In genomic region chr13:36284097-36284496, GRCm38 (mm10) we compare ENCODE assay signal across 21 mouse cellular contexts.
DNase-seq lines count a peak whose midpoint lies in the region; ATAC-seq and TF ChIP-seq lines count a peak whose summit lies in the region.
"Had no signal": no experiment of that assay in that cellular context is flagged by ENCODE, and none has a peak within 500 bp of the region (broad histone marks: within the 10 kb centered on the region; RNA-seq: fewer than 3 reads in every experiment).

No protein-coding gene starts in this region.

- peaks cover 83% of the 10 kb centered on the region for H3K27me3 ChIP-seq in midbrain, embryonic 10.5 days (ENCODE audit: low read depth, poor library complexity, severe bottlenecking)
- no peaks in the 10 kb centered on the region for H3K27me3 ChIP-seq in midbrain, postnatal 0 days (ENCODE audit: insufficient read depth, low read length)
- H3K27me3 ChIP-seq in forebrain, embryonic 16.5 days (replicated peaks; ENCODE audit: control insufficient read depth, insufficient read depth, low read length) = no peaks in the 10 kb centered on the region
- H3K27me3 ChIP-seq in midbrain, embryonic 13.5 days = peaks cover 64% of the 10 kb centered on the region
- H3K27me3 ChIP-seq: heart, embryonic 13.5 days; limb, embryonic 12.5 days; liver, embryonic 12.5 days; stomach, embryonic 15.5 days had no signal

- ATAC-seq in midbrain, postnatal 0 days (ENCODE audit: low FRiP score) = no peak
- peak; percentile 31 for ATAC-seq in forebrain, embryonic 16.5 days
- no peak for ATAC-seq in midbrain, embryonic 13.5 days
- ATAC-seq in megakaryocyte progenitor cell, adult 5-6 weeks (replicated peaks; ENCODE audit: poor library complexity) = no peak
- ATAC-seq: liver, embryonic 12.5 days had no signal

- H3K4me1 ChIP-seq in midbrain, embryonic 10.5 days = peaks cover 36% of the 10 kb centered on the region
- peaks cover 14% of the 10 kb centered on the region; the same call in 1 of the 2 replicates for H3K4me1 ChIP-seq in midbrain, postnatal 0 days (ENCODE audit: insufficient read depth, low read length)
- peaks cover 16% of the 10 kb centered on the region for H3K4me1 ChIP-seq in forebrain, embryonic 16.5 days (replicated peaks; ENCODE audit: control insufficient read depth, insufficient read depth, low read length)
- H3K4me1 ChIP-seq in midbrain, embryonic 13.5 days (replicated peaks) = peaks cover 40% of the 10 kb centered on the region
- H3K4me1 ChIP-seq: stomach, embryonic 15.5 days had no signal

- TF ChIP-seq CTCF in midbrain, postnatal 0 days (IDR thresholded peaks at IDR 0.05) = no peak

- peak overlapping the region; percentile 74 for H3K27ac ChIP-seq in midbrain, embryonic 10.5 days (replicated peaks)
- H3K27ac ChIP-seq in midbrain, postnatal 0 days (ENCODE audit: low read depth, low read length) = no peak overlapping the region; the same call in 1 of the 2 replicates
- H3K27ac ChIP-seq in forebrain, embryonic 16.5 days (ENCODE audit: low read length) = peak overlapping the region; percentile 78
- peak overlapping the region; percentile 83 for H3K27ac ChIP-seq in midbrain, embryonic 13.5 days
- H3K27ac ChIP-seq: heart, embryonic 13.5 days; limb, embryonic 12.5 days; liver, embryonic 12.5 days; macrophage; stomach, embryonic 15.5 days had no signal

- no peak overlapping the region for H3K9ac ChIP-seq in midbrain, postnatal 0 days (replicated peaks; ENCODE audit: low read length, poor library complexity, severe bottlenecking)
- no peak overlapping the region for H3K9ac ChIP-seq in forebrain, embryonic 16.5 days (replicated peaks; ENCODE audit: low read depth, low read length)
- H3K9ac ChIP-seq in midbrain, embryonic 13.5 days (replicated peaks) = no peak overlapping the region
- H3K9ac ChIP-seq: heart, embryonic 13.5 days; limb, embryonic 12.5 days; liver, embryonic 12.5 days; stomach, embryonic 15.5 days had no signal

- H3K4me3 ChIP-seq in midbrain, embryonic 10.5 days = no peak overlapping the region
- no peak overlapping the region for H3K4me3 ChIP-seq in midbrain, postnatal 0 days (ENCODE audit: low read depth, low read length)
- H3K4me3 ChIP-seq in forebrain, embryonic 16.5 days (replicated peaks; ENCODE audit: low read length) = no peak overlapping the region
- no peak overlapping the region for H3K4me3 ChIP-seq in midbrain, embryonic 13.5 days (replicated peaks)
- H3K4me3 ChIP-seq: heart, embryonic 13.5 days; limb, embryonic 12.5 days; liver, embryonic 12.5 days; stomach, embryonic 15.5 days had no signal

- WGBS in midbrain, embryonic 10.5 days = 56% methylated on average over 1 of the region's 1 CpGs
- WGBS in midbrain, postnatal 0 days = 20% methylated on average over 1 of the region's 1 CpGs
- WGBS in forebrain, embryonic 16.5 days = 20% methylated on average over 1 of the region's 1 CpGs
- WGBS in midbrain, embryonic 13.5 days = 14% methylated on average over 1 of the region's 1 CpGs

- no peak overlapping the region for H3K4me2 ChIP-seq in midbrain, postnatal 0 days (ENCODE audit: low read depth, low read length, poor library complexity, severe bottlenecking)
- no peak overlapping the region for H3K4me2 ChIP-seq in forebrain, embryonic 16.5 days (ENCODE audit: low read length)
- H3K4me2 ChIP-seq in midbrain, embryonic 13.5 days (replicated peaks) = no peak overlapping the region
- H3K4me2 ChIP-seq: heart, embryonic 13.5 days; liver, embryonic 12.5 days; stomach, embryonic 15.5 days had no signal

- peak; percentile 10 for DNase-seq in embryo, embryonic 10.5 days (ENCODE audit: low spot score)
- no peak for DNase-seq in embryo, embryonic 9.5 days (ENCODE audit: extremely low spot score)
- DNase-seq in midbrain, embryonic 10.5 days (ENCODE audit: low spot score) = peak; percentile 23
- DNase-seq in midbrain, postnatal 0 days (ENCODE audit: low spot score) = no peak
- no peak for DNase-seq in kidney, postnatal 14 days
- DNase-seq: adrenal gland, postnatal 10 days; cerebellum, adult 11-12 months; cerebellum, postnatal 25 days; gastrocnemius, postnatal 10 days; kidney, adult 8-10 months; kidney, postnatal 36 days; lung, adult 2 months; thymus, adult 18-20 months had no signal

- no peaks in the 10 kb centered on the region for H3K9me3 ChIP-seq in midbrain, embryonic 10.5 days (replicated peaks)
- H3K9me3 ChIP-seq in midbrain, postnatal 0 days (ENCODE audit: low read length) = no peaks in the 10 kb centered on the region
- H3K9me3 ChIP-seq in forebrain, embryonic 16.5 days (ENCODE audit: control insufficient read depth, low read length) = no peaks in the 10 kb centered on the region
- no peaks in the 10 kb centered on the region for H3K9me3 ChIP-seq in midbrain, embryonic 13.5 days
- H3K9me3 ChIP-seq: heart, embryonic 13.5 days; limb, embryonic 12.5 days; liver, embryonic 12.5 days; stomach, embryonic 15.5 days had no signal

- no peaks in the 10 kb centered on the region for H3K36me3 ChIP-seq in midbrain, embryonic 10.5 days
- H3K36me3 ChIP-seq in midbrain, postnatal 0 days (ENCODE audit: insufficient read depth, low read length) = no peaks in the 10 kb centered on the region
- no peaks in the 10 kb centered on the region for H3K36me3 ChIP-seq in forebrain, embryonic 16.5 days (ENCODE audit: control insufficient read depth, insufficient read depth)
- no peaks in the 10 kb centered on the region for H3K36me3 ChIP-seq in midbrain, embryonic 13.5 days
- H3K36me3 ChIP-seq: heart, embryonic 13.5 days; limb, embryonic 12.5 days; liver, embryonic 12.5 days; stomach, embryonic 15.5 days had no signal

Comparison
In these comparisons a context has a peak if more than half of its experiments do, and no peak if none do; other contexts are left out.
1. DNase-seq: peak in embryo, embryonic 10.5 days (single experiment) and midbrain, embryonic 10.5 days (single experiment); none in embryo, embryonic 9.5 days (single experiment), midbrain, postnatal 0 days (single experiment) and kidney, postnatal 14 days (single experiment).